Mouse (Mus musculus) retina, postnatal 1 day (tissue): Measurements from ENCODE around the gene Tpst1.

Source experiments
- DNase-seq: peaks from one replicate; pipeline ENCODE4 v3.0.0-alpha.2; 2012

The Tpst1 gene

DNA sequence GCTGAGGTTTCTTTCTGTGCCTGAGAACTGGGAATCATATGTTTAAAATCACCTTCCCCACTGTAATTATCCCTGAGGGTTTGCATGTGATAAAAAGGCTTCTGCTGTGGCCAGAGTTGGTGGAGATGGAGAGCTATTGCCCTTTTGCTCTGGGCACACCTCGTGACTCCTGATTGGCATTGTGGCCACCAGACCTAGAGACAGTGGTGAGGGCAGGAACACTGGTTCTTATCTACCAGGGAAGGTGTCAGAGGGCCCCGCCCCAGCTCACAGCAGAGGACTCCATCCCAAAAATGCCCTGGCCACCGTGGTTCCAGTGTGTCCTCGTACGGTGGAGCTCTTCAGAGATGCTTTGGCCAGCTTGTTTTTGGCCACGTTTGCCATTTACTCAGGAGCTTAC, 20.2 kb upstream of the Tpst1 start:
- no peak for DNase-seq

DNA sequence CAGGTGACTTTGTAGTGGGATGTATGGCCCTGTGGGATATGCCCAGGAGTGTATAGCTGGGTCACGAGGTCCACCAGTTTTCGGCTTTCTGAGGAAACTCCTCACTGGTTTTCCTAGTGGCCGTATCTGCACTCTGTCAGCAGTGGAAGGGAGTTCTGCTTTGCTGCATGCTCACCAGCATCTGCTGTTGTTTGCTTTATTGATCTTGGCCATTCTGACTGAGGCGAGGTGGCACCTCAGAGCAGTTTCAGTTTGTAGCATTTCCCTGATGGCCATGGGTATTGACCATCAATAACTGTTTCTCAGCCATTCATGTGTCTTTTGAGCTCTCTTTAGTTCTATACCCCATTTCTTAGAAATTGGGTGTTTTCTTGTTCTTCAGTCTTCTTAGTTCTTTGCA, 17.4 kb upstream of the Tpst1 start:
- DNase-seq: no peak

DNA sequence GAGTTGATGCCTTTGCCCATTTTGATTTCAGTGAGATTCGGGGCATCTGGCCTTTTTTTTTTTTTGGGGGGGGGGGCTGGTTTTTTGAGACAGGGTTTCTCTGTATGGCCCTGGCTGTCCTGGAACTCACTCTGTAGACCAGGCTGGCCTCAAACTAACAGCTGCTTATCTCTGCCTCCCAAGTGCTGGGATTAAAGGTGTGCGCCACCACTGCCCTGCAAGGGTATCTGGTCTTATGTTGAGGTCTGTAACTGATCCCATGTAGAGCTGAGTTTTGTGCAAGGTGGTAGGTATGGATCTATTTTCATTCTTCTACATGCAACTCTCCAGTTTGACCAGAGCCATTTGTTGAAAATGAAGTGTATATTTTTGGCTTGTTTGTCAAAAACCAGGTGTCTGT, 16.8 kb upstream of the Tpst1 start:
- no peak for DNase-seq

DNA sequence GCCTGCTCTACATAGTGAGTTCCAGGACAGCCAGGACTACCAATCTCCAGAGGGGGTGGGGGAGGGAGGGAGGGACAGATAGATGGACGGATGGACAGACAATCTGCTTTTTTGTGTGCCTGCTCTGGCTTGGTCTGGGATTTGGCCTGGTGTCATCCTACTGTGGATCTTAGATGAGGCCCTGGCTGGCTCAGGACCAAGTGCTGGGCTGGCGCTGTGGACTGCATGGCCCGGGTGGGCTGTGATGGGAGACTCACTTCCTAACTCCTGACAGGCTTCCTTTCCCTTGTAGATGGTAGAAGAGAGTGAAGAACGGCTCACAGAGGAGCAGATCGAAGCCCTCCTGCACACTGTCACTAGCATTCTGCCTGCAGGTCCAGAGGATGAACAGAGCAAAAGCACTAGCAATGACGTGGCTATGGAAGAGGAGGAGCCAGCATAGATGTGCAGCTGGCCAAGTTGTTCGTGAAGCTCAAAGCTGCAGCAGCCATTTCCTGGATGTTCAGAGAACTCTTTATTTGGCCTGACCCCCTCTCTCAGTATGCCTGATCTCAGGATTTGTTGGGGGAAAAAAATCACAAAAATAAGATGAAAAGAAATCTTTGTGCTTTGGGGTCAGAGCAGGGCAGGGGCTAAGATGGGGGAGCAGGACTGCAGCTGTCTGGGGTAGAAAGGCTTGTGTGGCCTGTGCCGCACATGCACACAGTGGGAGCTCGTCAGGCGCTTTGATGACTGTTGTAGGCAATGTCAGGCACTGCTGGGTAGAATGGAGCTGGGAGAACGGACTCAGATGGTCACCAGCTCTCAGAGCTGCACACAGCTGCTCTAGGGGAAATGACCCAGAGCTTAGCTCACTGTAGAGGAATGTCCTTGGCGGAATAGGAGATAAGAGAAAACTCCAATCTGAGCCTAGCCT, 13.5 kb upstream of the Tpst1 start:
- no peak for DNase-seq

GRCm38 (mm10) chr5:130060329-130060665, 12.8 kb upstream of the Tpst1 start:
- DNase-seq: no peak

DNA sequence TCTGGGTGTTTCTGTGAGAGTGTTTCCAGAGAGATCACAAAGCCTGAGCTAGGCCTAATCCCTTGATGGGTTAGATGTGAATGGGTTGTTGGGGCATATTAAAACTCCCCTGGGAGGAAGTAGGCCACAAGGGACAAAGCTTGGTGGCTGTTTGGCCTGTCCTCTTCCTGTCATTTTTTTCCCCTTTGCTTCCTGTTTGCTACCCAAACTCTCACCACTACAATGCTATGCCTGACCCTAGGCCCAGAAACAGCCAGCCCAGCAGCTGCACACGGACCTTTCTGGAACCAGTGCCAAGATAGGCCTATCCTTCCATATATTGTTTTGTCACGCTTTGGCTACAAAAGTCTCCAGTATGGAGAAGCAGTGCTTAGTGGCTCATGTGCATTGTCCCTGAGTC, 11.0 kb upstream of the Tpst1 start:
- DNase-seq: no peak

- no peak for DNase-seq
Measured at GRCm38 (mm10) chr5:130063760-130064159, 9.4 kb upstream of the Tpst1 start.

GRCm38 (mm10) chr5:130065579-130065978, 7.5 kb upstream of the Tpst1 start:
- peak; percentile 22 for DNase-seq

- DNase-seq: no peak
Measured at GRCm38 (mm10) chr5:130067841-130068264, 5.3 kb upstream of the Tpst1 start.

- no peak for DNase-seq
Measured at GRCm38 (mm10) chr5:130074491-130074890, 1.4 kb downstream of the Tpst1 start.

- no peak for DNase-seq
Measured at GRCm38 (mm10) chr5:130076396-130076795, 3.3 kb downstream of the Tpst1 start.

GRCm38 (mm10) chr5:130078096-130078833, 5.1 kb downstream of the Tpst1 start:
- no peak for DNase-seq

DNA sequence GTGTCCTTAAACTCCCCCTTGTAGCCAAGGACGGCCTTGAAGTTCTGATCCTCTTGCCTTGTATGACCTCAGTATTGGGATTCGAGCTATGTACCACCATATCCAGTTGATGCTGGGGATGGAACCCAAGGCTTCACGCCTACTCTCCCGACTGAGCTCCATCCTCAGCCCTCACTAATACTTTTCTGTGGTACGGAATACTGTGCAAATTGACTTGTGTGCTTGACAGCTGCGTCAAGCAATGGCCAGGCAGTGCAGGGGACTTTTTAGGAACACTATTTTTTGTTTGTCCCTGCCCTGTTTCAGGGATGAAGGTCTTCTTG, 5.7 kb downstream of the Tpst1 start:
- no peak for DNase-seq

DNA sequence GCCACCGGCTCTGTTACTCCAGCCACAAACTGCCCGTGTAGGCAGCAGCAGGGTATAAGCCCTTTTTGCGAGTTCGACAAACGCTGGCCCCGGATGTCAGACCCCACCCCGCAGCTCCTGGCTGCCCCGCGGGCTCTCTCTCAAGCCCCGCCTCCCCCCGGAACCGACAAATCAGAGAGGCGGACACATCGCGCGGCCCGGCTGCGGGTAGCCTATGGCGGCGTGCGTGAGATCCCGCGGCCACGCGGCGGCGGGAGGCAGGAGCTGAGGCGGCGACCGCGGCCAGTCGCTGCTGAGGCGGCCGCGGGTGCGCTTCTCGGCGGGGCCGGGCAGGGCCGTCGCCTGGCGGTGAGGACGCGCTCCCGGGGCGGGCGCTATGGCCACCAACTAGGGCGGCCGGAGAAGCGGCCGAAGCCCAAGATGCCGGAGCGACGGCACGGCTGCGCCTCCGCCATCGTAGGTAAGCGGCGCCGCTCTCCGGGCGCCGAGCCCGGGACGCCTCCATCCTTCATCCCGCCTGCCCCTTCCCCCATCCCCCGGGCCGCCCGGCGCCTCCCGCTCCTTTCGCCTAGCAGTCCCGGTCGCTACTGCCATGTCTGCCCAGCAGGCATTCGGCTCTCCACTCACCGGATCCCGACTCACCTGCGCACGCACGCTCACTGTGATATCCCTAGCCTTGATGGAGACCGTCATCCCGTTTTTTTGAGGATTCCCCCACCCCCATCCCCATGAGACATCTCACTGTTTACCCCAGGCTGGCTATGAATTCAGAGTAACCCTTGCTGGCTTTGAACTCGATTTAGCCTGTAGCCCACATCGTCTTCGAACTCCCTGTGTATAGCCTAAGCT, 6.3 kb downstream of the Tpst1 start:
- peak; percentile 97 for DNase-seq

- peak; percentile 19 for DNase-seq
Measured at GRCm38 (mm10) chr5:130080051-130080681, 7.0 kb downstream of the Tpst1 start.

GRCm38 (mm10) chr5:130081181-130081881, 8.2 kb downstream of the Tpst1 start:
- no peak for DNase-seq

DNA sequence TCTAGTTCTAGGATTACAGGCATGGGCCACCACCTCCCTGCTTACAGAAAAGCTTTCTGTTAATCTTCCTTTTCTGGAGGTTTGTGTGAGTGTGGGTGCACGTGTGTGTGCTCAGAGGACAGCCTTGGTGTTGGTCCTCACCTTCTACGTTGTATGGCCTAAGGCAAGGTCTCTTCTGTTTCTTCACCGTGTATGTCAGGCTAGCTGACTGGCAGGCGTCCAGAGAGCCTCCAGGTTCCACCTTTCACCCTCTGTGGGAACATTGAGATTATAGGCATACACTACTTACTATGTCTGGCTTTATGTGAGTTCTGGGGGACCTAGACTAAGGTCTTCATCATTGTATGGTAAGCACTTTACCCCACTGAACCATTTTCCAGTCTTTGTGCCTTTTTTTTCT, 9.3 kb downstream of the Tpst1 start:
- no peak for DNase-seq

DNA sequence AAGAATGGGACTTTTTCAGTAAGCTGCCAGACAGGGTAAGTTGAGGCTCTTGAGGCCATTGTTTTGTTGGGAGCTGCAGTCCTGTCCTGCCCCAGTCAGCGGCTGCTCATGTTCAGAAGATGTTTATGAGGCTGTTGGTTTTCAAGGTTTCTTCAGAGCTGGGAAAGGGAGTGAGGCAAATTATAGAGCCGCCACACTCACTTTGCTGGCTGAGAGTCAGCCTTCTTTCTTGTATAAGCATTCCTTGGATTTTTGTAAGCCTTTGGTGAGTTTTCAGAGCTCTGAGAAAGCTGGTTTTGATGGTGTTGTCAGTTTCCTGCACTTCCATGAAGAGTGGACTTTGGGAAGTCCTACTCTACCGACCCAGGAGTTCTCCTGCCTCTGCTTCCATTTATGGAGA, 11.1 kb downstream of the Tpst1 start:
- DNase-seq: no peak

DNA sequence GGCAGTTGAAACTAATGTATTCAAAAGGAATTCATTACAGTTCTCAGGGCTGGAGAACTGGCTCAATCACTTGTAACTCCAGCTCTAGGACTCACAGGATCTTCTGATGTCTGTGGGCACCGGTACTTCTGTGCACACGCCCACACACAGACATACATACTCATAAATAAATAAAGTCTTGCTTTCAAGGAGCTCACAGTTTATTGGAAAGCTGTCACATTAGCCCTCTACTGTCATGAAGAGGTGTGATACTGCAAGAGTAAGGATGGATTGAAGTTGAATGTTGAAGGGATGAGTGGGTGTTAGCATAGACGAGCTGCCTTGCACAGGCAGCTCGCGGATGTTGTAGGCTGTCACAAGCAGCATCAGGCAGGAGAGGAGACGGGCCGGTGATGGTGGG, 14.9 kb downstream of the Tpst1 start:
- DNase-seq: no peak

GRCm38 (mm10) chr5:130088612-130089011, 15.5 kb downstream of the Tpst1 start:
- no peak for DNase-seq

- no peak for DNase-seq
Measured at GRCm38 (mm10) chr5:130089177-130089576, 16.1 kb downstream of the Tpst1 start.
